Mouse (Mus musculus) skeletal muscle tissue, adult 2 months (tissue): ENCODE measurements around the gene Gm5741.

Experiments
- DNase-seq: peaks from one replicate; pipeline ENCODE4 v3.0.0-alpha.2; 2012; ENCODE audit warnings: low read depth, low spot score

Gm5741 gene

DNA sequence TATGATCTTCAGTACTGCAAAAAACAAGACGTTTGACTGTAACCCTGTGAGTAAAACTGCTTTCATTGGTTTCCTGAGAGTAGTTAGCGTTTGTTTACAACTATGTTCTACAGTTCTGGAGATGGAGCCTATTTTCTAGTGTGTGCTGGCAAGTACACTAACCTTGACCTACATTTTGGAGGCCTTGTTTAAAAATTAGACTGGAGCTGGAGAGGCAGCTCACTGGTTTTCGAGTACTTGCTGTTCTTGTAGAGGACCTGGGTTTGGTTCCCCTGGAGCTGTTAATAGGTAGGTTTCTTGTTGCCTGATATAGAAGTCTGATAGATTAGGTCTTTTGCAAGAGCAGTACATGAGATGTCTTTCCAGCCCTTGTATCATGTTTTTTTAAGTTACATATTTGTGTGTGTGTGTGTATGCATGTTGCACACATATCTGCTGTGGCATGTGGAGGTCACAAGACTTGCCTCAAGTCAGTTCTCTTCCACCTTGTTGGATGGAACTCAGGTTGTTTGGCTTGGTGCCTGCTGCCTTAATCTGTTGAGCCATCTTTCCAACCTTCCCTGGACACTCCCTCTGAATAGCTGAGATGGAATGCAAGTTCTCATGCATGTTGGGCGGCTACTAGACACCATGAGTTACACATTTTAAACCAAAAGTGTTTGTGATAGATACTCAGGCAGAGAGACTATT, 35.0 kb downstream of the Gm5741 start:
- no peak for DNase-seq

DNA sequence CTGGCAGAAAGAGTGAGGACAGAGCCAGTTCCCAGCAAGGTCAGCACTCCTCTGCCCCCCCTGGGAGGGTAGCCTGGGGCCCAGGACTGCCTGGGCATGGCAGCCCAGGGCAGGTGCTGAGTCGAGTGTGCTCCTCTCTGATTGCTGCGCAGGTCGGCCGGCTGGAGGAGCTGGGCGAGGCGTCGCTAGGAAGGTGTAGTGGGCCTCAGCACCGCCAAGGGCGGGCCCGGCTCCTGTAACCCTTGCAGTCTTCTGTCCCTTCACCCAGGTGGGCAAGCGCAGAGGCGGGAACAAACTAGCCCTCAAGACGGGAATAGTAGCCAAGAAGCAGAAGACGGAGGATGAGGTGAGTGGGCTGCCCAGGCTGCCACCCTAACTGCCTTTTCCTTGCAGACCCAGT, 38.5 kb downstream of the Gm5741 start:
- DNase-seq = no peak

DNA sequence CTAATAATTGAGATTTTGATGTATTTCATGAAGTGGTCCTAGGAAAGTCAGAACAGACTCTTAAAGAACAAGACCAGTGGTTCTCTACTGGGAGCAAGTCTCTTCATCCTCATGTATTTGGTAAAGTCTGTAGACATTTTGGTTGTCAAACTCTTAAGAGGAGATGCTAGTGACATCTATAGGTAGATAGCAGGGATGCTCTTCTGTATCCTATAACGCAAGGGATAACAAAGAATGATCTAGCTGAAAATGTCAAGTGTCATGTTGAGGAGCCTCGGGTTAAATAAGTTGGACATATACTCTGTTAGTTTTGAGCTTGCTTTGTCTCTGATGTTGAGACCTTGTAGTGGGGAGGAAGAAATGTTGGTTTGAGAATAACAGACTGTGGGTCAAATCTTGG, 39.9 kb downstream of the Gm5741 start:
- no peak for DNase-seq

DNA sequence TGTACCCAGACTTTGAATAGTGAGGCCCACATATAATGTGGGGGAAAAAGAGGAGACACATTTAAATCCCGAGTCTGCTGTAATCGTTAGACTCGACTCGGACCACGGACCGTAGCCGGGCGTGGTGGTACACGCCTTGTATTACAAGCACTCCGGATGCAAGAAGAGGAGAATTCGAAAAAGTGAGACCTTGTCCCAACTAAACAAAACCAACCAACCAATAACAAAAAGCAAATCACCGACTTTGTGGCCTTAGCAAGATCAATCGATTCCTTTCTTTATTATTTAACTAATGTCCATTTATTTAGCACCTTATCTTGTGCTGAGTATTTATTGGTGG, 40.3 kb downstream of the Gm5741 start:
- DNase-seq = no peak

DNA sequence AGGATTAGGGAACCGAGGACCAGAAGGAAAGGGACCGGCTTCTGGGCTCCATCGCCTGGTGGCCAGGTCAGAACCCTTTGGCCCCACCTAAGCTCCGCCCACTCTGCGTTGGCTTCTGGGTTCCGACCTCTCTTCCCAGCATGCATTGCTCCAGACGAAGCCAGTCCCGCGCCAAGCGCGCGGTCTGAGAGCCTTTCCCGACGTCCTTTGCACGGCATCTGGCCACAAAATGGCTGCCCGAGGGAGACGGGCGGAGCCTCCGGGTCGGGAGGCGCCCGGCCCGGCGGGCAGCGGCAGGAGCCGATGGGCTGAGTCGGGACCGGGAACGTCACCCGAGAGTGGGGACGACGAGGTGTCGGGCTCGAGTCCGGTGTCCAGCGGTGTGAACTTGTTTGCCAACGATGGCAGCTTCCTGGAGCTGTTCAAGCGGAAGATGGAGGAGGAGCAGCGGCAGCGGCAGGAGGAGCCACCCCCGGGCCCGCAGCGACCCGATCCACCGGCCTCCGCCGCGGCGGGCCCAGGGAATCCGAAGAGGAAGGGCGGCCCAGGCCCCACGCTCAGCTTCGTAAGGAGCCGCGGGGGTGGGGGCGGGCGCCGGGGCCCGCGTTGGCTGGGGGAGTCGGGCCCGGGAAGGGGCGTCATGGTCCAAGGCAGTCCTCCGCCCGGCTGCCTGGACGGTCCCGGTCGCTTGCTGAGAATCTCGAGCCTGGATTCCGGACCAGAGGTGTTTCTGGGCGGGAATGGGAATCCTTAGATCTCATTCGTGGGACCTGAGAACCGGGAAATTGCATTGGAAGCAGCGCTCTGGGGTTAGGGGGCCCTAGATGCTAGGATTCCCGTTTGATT, 40.9 kb downstream of the Gm5741 start, which contains the start of gene Trir:
TSS of gene Trir (plus strand) at position 154 of the 846 bp plus-strand sequence.
- DNase-seq = peak; percentile 97

DNA sequence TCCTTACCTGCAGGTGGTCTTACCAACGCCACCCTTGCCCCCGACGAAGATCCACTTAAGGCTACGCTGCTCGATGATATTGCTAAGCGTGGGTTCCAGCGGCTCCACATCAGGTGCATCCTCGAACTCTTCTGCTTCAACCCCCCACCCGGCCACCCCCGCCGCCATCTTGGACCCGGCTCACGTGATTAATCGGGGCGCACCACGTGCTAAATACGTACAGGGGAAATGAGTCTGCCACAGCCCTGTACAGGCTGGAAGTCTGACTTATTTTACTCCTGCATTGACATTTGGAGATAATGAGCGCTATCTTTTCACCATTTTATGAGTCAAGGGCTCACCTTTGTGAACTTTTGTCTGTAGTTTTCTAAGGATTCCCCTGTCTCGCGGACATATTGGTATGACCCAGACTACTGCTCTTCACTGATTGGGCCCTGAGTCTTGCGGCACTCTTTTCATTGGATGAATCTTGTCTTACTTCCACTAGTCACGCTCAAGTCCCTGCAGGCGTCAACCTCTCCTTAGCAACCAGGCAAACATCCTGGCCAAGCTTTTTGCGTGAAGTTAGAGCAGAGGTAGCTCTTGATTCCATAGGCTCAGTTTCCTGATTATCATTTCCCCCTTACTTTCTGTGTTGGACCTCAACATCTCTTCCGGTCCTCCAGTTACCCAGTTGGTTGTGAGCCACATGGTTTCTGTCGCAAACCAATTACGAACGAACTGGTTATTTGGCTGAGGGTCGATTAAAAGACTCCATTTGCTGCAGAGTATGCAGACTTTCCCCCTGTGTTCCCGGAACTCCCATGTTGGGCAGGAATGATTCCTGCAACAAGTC, 42.5 kb downstream of the Gm5741 start, which contains the start of gene Asna1:
TSS of gene Asna1 (minus strand) at position 184 of the 835 bp plus-strand sequence.
- peak; percentile 94 for DNase-seq

DNA sequence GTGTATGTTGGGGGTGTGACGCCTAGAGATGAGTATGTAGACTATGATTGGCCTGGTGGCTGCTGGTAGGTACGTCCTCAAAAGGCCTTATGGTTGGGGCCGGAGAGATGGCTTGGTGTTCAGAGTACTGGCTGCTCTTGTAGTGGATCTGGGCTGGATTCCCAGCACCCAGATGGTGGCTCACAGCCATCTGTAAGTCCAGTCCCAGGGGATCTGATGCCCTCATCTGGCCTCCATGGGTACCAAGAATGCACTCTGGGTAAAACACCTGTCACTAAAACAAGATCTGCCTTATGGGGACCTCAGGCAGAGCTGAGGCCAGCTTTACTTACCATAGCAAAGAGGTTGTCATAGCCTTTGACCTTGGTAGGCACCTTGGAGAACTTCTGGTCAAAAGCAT, 43.9 kb downstream of the Gm5741 start:
- DNase-seq = no peak

DNA sequence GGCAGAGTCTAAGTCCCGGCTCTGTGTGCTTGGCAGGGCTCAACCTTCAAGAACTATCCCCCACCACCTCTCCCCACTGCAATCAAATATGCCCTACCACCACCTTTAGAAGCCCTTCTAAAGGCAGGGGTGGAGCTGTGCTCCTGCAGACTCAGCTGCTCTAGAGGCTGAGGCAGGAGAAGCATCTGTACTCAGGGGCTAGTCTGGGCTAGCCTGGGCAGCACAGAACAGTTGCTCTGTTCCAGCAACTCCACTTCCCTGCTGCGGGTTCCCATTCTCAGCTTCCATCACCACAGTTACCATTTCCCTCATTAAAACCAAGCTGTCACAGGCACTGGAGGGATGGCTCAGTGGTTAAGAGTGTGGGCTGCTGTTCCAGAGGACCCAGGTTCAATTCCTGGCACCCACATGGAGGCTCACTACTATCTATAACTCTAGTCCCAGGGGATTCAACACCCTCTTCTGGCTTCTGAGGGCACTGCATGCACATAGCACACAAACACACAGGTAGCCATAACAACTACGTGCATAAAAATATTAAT, 46.2 kb downstream of the Gm5741 start:
- DNase-seq = no peak
